Mouse (Mus musculus) erythroblast, embryonic 14.5 days (primary cell): ENCODE data around the gene Zfp668. TPM values are rescaled to one million over a fixed set of nuclear protein-coding genes. Genes with fewer than 3 reads are reported as not detected.

Experiments
- H3K27me3 ChIP-seq: 2 replicates; pipeline ENCODE4 v1.6.1; 2012; ENCODE audit warnings: inconsistent platforms; ENCODE audit not compliant: control insufficient read depth
- H3K36me3 ChIP-seq: 2 replicates; pipeline ENCODE4 v1.6.1; 2012; ENCODE audit warnings: mild to moderate bottlenecking, inconsistent platforms; ENCODE audit not compliant: control insufficient read depth
- H3K4me1 ChIP-seq: 2 replicates; pipeline ENCODE4 v1.6.1; 2012; ENCODE audit warnings: inconsistent platforms; ENCODE audit not compliant: control insufficient read depth
- H3K4me3 ChIP-seq: replicated peaks from 2 replicates; pipeline ENCODE3; 2012; ENCODE audit warnings: moderate library complexity, mild to moderate bottlenecking, inconsistent platforms
- H3K9me3 ChIP-seq: 2 replicates; pipeline ENCODE4 v1.6.1; 2012; ENCODE audit warnings: low read length, inconsistent platforms, mixed read lengths; ENCODE audit not compliant: control insufficient read depth
- GATA1 ChIP-seq: IDR thresholded peaks from 2 replicates; pipeline ENCODE4 v1.6.1; 2012; ENCODE audit warnings: low read length, inconsistent platforms, mixed read lengths
- TAL1 ChIP-seq: IDR thresholded peaks from 3 replicates; pipeline ENCODE4 v1.6.1; 2012; ENCODE audit warnings: low read length, inconsistent platforms, mixed read lengths
- polyA plus RNA-seq: library from polyadenylated mRNA; stranded (reverse); fragments of >175 nt; gene quantifications from 2 replicates; pipeline ENCODE4 v1.2.3, GENCODE M21; 2012

Gene Zfp668
- polyA plus RNA-seq: 1.3 and 1.5 TPM in 2 replicates

DNA sequence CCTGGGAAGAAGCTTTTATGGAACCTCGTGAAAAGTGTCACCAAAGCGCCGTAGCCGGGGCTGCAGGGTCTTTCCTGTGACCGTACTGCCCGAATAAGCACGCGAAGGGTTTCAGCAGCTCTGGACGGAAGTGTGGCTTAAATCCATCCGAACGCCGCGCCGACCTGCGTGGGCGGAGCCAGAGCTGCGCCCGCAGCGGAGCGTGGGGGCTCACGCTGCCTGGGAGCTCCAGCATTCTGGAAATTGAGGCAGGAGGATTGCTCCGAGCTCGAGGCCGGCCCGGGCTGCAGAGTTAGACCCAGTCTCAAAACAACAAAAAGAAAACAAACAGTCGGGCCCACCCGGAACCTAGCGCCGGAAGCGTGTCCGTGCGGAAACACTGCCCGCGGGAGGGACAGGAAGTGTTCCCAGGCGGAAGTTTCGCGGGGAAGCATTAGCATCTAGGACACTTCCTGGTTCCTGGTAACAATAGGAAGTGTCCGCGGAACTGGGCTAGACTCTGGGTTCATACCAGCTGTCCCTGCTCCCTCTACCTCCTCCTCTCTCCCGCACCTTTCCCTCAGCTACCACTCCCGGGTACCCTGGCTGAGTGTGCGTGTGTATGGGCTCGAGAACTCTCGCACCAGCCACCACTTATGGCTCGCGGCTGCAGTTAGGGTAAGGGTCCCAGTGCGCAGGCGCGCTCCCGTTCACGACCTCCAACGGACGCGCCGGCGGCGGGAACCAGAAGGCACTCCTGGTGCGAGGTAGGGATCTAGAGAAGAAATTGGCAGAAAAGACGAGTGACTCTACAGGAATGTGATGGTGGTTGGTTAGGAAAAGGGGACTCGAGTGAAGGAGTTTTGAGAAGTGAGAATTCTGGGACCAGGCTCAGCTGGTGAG, at the start of gene Zfp668:
Gene Zfp668, minus strand, starts transcription at position 362 of the 882 bp plus-strand sequence.
- peaks cover 70% of the 10 kb centered on the region for H3K36me3 ChIP-seq
- peaks cover 4% of the 10 kb centered on the region; the same call in 1 of the 2 replicates for H3K27me3 ChIP-seq
- no peak for TF ChIP-seq TAL1
- no peak for TF ChIP-seq GATA1
- H3K9me3 ChIP-seq: peaks cover 42% of the 10 kb centered on the region
- peak within 1 kb of the TSS; percentile 99 for H3K4me3 ChIP-seq
- H3K4me1 ChIP-seq: peaks cover 43% of the 10 kb centered on the region

DNA sequence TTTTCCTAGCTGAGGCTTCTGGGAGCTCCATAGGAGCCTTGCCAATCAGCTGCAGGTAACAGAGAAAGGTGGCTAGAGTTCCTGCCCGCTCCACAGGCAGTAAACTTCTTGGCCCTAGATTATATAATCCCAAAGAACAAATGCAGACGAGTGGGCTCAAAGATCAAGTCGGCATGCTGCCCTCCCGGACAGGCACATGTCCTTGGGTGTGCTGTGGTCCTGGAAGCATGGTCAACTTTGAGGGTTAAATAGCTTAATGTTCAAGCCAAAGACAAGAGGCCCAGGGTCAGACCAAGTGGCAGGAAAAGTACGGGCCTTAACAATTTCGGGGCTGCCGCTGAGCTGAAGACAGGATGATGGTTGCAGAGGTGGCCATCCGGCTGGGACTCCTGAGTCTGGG, 49.4 kb upstream of the Zfp668 start:
- Histone ChIP-seq H3K4me1 (peaks cover 21% of the 10 kb centered on the region), H3K36me3 (peaks cover 59% of the 10 kb centered on the region), H3K4me3 (no peak overlapping the region), H3K9me3 (no peaks in the 10 kb centered on the region; the same call in 1 of the 2 replicates), H3K27me3 (peaks cover 7% of the 10 kb centered on the region)
- TF ChIP-seq TAL1 (no peak), GATA1 (no peak)

DNA sequence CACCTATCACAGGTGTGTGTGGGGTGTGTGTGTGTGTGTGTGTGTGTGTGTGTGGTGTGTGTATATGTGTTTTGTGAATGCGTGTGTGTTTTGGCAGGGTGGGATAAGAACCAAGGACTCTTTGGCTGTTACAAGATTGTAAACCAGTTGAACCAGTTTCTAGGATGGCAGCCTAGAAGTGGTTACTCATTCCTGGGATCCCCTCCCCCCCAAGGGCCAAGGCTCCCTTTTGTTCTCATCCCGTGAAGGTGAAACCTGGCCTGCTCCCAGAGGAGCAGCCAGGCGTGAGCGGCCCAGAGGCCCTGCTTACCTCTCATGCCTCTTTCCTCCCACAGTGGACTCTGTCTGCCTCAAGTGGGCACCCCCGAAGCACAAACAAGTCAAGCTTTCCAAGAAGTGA, 48.6 kb upstream of the Zfp668 start:
- peaks cover 64% of the 10 kb centered on the region for H3K36me3 ChIP-seq
- no peaks in the 10 kb centered on the region; the same call in 1 of the 2 replicates for H3K9me3 ChIP-seq
- H3K4me3 ChIP-seq: no peak overlapping the region
- peaks cover 7% of the 10 kb centered on the region for H3K27me3 ChIP-seq
- no peak for TF ChIP-seq GATA1
- no peak for TF ChIP-seq TAL1
- H3K4me1 ChIP-seq: peaks cover 20% of the 10 kb centered on the region

DNA sequence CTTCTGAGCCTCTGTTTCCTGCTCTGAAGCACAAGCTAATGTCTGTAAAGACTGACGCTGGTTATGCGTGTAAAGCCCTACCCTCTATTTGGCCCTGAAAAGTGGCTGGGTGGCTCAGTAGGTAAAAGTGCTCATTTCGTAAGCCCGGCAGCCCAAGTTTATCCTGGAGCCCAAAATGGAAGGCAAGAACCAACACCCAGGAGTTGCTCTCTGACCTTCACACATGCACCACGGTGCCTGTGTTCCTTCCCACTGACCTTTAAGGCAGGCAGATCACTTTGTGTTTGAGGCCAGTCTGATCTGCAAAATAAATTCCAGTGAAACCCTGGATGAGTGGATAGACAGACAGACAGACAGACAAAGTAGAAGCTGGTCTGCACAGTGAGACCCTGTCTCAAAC, 47.1 kb upstream of the Zfp668 start:
- H3K27me3 ChIP-seq: no peaks in the 10 kb centered on the region
- H3K36me3 ChIP-seq: peaks cover 76% of the 10 kb centered on the region
- no peak for TF ChIP-seq GATA1
- no peak for TF ChIP-seq TAL1
- H3K4me3 ChIP-seq: no peak overlapping the region
- H3K4me1 ChIP-seq: peaks cover 16% of the 10 kb centered on the region
- H3K9me3 ChIP-seq: no peaks in the 10 kb centered on the region; the same call in 1 of the 2 replicates

DNA sequence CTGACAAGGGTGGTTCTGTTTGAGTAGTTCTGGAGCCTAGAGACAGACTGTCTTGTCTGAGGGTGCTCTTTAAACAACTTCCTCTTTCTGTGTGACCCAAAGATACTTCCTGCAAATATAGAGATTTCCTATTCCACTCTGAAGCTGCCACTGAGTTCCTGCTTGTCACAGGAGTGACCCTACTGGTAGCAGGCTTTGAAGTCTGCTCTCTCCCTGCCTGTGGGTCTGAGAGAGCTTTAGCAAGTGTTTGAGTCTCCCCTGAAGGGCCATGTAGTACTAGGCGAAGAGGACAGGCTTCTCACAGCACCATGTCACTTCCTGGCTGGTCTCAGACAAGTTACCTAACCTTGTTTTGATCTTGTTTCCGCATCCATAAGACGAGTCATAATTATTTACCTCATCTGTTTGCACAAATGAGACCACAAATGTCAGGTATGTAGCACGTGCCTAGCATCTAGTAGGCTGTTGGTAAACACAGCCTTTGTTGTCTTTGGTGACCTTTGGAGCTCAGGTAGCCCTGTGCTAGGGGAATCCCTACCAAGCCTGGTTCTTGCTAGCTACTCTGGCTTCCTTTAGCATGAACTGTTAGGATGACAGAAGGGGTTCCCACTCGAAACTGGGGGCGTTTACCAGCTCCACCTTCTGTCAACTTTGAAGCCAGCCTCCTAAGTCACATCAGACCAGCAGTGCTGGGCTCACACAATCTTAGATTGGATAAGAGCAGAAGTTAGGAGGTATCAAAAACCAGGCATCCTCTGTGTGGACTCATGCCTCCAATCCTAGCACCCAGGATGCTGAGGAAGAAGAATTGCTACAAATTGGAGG, 46.0 kb upstream of the Zfp668 start:
- TF ChIP-seq TAL1 (no peak), GATA1 (no peak)
- peaks cover 82% of the 10 kb centered on the region for H3K36me3 ChIP-seq
- peaks cover 15% of the 10 kb centered on the region for H3K4me1 ChIP-seq

DNA sequence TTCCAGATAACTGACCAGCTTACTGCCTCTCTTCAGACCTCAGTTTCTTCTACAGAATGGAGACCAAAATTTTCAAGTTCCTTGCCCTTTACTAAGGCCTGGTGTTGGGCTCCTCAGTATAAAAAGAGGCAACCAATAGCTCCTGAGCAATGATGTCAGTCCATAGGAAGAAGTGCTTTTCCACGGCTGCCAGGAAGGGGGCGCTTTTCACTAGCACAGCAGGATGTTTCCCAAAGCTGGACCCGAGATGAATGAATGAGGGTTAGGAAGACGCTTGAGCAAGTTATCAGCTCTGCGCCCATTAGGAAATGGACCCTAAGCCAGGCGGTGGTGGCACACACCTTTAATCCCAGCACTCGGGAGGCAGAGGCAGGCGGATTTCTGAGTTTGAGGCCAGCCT, 44.9 kb upstream of the Zfp668 start:
- Histone ChIP-seq H3K9me3 (no peaks in the 10 kb centered on the region; the same call in 1 of the 2 replicates), H3K27me3 (no peaks in the 10 kb centered on the region), H3K36me3 (peaks cover 80% of the 10 kb centered on the region), H3K4me3 (no peak overlapping the region), H3K4me1 (peaks cover 15% of the 10 kb centered on the region)
- TF ChIP-seq GATA1 (no peak), TAL1 (no peak)

More for the DNA sequence above, 46.0 kb upstream of the Zfp668 start:
- no peaks in the 10 kb centered on the region for H3K27me3 ChIP-seq
- no peaks in the 10 kb centered on the region; the same call in 1 of the 2 replicates for H3K9me3 ChIP-seq
- H3K4me3 ChIP-seq: no peak overlapping the region

DNA sequence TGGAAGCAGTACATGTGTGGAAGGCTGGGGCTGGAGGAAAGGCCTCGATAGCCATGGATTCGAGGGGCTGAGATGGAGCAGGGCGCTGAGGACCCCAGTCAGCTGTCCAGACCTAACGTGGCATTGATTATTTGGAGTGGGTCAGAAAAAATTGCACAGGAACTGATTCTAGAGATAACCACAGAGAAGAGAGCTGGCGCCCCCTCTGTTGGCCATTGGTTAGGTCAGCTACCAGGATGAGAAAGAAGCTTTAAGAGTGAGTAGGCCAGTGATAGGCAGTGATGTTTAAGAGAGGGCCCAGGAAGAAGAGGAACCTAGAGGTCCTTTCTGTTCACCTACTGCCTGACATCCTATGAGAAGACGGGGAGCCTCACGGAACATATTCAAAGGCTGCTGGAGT, 42.7 kb upstream of the Zfp668 start:
- H3K36me3 ChIP-seq: peaks cover 77% of the 10 kb centered on the region
- H3K4me1 ChIP-seq: peaks cover 20% of the 10 kb centered on the region
- H3K27me3 ChIP-seq: no peaks in the 10 kb centered on the region
- no peak overlapping the region for H3K4me3 ChIP-seq
- TF ChIP-seq GATA1 (no peak), TAL1 (no peak)
- no peaks in the 10 kb centered on the region; the same call in 1 of the 2 replicates for H3K9me3 ChIP-seq

DNA sequence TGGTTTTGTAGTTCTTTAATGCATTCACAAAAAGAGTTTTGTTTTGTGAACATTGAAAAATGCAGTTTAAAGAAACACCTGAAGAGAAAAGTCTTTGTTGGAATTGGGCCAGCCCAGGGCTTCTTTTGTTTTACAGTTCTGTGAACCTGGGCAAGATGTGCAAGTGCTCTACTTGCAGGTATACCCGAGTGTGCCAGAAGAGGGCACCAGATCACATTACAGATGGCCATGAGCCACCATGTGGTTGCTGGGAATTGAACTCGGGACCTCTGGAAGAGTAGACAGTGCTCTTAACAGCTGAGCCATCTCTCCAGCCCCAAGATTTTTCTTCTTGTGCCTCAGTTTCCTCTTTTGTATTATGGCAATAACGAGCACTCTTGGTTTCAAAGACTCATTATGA, 41.6 kb upstream of the Zfp668 start:
- Histone ChIP-seq H3K27me3 (no peaks in the 10 kb centered on the region), H3K4me1 (peaks cover 24% of the 10 kb centered on the region), H3K9me3 (no peaks in the 10 kb centered on the region; the same call in 1 of the 2 replicates), H3K36me3 (peaks cover 66% of the 10 kb centered on the region), H3K4me3 (no peak overlapping the region)
- TF ChIP-seq GATA1: no peak
- no peak for TF ChIP-seq TAL1

DNA sequence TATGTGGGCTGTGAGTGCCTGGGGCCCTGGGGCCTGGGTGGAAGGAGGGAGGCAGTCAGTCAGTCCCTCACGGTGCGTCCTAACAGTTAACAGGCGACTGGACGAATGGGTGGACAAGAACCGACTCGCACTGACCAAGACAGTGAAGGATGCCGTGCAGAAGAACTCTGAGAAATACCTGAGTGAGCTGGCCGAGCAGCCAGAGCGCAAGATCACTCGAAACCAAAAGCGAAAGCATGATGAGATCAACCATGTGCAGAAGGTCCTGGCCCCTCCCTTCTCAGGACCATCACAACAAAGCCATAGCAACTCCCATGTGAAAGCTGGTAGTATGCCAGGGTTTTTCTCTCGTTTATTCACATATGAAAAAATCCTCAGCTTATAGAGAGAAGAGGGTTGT, 38.7 kb upstream of the Zfp668 start:
- Histone ChIP-seq H3K27me3 (no peaks in the 10 kb centered on the region), H3K36me3 (peaks cover 49% of the 10 kb centered on the region), H3K9me3 (no peaks in the 10 kb centered on the region), H3K4me3 (no peak overlapping the region), H3K4me1 (peaks cover 37% of the 10 kb centered on the region)
- no peak for TF ChIP-seq GATA1
- TF ChIP-seq TAL1: no peak
